ENCODE assay signal across 8 mouse cellular contexts in genomic region chr5:3146544-3147295, GRCm38 (mm10).
DNase-seq lines count a peak whose midpoint lies in the region; ATAC-seq and TF ChIP-seq lines count a peak whose summit lies in the region.
"Not testable (repeated sequence)": the region's sequence is repeated elsewhere in the genome, so short reads cannot be mapped to it uniquely, and the experiment has no call there.

No protein-coding gene starts in this region.

- not testable (repeated sequence) for H3K9ac ChIP-seq in forebrain, embryonic 16.5 days (replicated peaks; ENCODE audit: low read depth, low read length); hindbrain, embryonic 11.5 days (ENCODE audit: low read depth, low read length); kidney, postnatal 0 days (ENCODE audit: low read depth, low read length); liver, embryonic 14.5 days (replicated peaks); midbrain, embryonic 16.5 days (ENCODE audit: low read depth, low read length)

- not testable (repeated sequence) for H3K4me2 ChIP-seq in forebrain, embryonic 16.5 days (ENCODE audit: low read length); hindbrain, embryonic 11.5 days (replicated peaks; ENCODE audit: low read depth, low read length); kidney, postnatal 0 days (ENCODE audit: low read length); liver, embryonic 14.5 days (ENCODE audit: low read depth); midbrain, embryonic 16.5 days (ENCODE audit: low read length)

- H3K4me1 ChIP-seq in forebrain, embryonic 16.5 days (replicated peaks; ENCODE audit: control insufficient read depth, insufficient read depth, low read length); hindbrain, embryonic 11.5 days (replicated peaks; ENCODE audit: control insufficient read depth, insufficient read depth, low read length); kidney, postnatal 0 days (replicated peaks; ENCODE audit: insufficient read depth, low read length); liver, embryonic 14.5 days (replicated peaks; ENCODE audit: control insufficient read depth in 2 of 2, insufficient read depth in 2 of 2, low read length in 1 of 2); midbrain, embryonic 16.5 days (ENCODE audit: control insufficient read depth, insufficient read depth, low read length): not testable (repeated sequence)

- 52% methylated on average over 8 of the region's 11 CpGs for WGBS in forebrain, embryonic 16.5 days
- WGBS in hindbrain, embryonic 11.5 days: 45% methylated on average over 8 of the region's 11 CpGs
- 44% methylated on average over 8 of the region's 11 CpGs for WGBS in kidney, postnatal 0 days
- WGBS in liver, embryonic 14.5 days (ENCODE audit: insufficient replicate concordance): 46% methylated on average over 8 of the region's 11 CpGs
- WGBS in midbrain, embryonic 16.5 days: 45% methylated on average over 8 of the region's 11 CpGs

- H3K4me3 ChIP-seq in forebrain, embryonic 16.5 days (replicated peaks; ENCODE audit: low read length); hindbrain, embryonic 11.5 days (ENCODE audit: low read depth, low read length); kidney, postnatal 0 days (replicated peaks; ENCODE audit: low read depth, low read length); liver, embryonic 14.5 days (ENCODE audit: insufficient read depth in 1 of 2, low read depth in 2 of 2, low read length in 2 of 2); midbrain, embryonic 16.5 days (ENCODE audit: low read depth, low read length): not testable (repeated sequence)

- H3K9me3 ChIP-seq in forebrain, embryonic 16.5 days (ENCODE audit: control insufficient read depth, low read length); hindbrain, embryonic 11.5 days (ENCODE audit: control insufficient read depth, low read length); kidney, postnatal 0 days (replicated peaks; ENCODE audit: low read length); liver, embryonic 14.5 days (ENCODE audit: control insufficient read depth, low read length); midbrain, embryonic 16.5 days (replicated peaks; ENCODE audit: control insufficient read depth, low read length, poor library complexity, severe bottlenecking): not testable (repeated sequence)

- peak; percentile 23 for DNase-seq in brain, adult 2 months (ENCODE audit: low read depth, low spot score)
- DNase-seq in hindbrain, embryonic 11.5 days (ENCODE audit: low spot score): peak; percentile 46
- DNase-seq in kidney, postnatal 0 days (ENCODE audit: low spot score): peak; percentile 40
- DNase-seq in liver, embryonic 14.5 days (ENCODE audit: low read depth in 3 of 3, low spot score in 3 of 3): not testable (repeated sequence)
- DNase-seq in splenic B cell, adult 2 months (ENCODE audit: low read depth, low spot score): peak; percentile 63

- not testable (repeated sequence) for H3K36me3 ChIP-seq in forebrain, embryonic 16.5 days (ENCODE audit: control insufficient read depth, insufficient read depth); hindbrain, embryonic 11.5 days (ENCODE audit: control insufficient read depth, insufficient read depth, low read length); kidney, postnatal 0 days (ENCODE audit: insufficient read depth, low read length); liver, embryonic 14.5 days (replicated peaks; ENCODE audit: control insufficient read depth, insufficient read depth, low read depth); midbrain, embryonic 16.5 days (ENCODE audit: control insufficient read depth, insufficient read depth, low read length); splenic B cell, adult 2 months (ENCODE audit: control insufficient read depth, insufficient read depth, low read length, poor library complexity, severe bottlenecking)

- not testable (repeated sequence) for H3K27ac ChIP-seq in forebrain, embryonic 16.5 days (ENCODE audit: low read length); hindbrain, embryonic 11.5 days (ENCODE audit: low read depth, low read length); kidney, postnatal 0 days; liver, embryonic 14.5 days; midbrain, embryonic 16.5 days (ENCODE audit: low read length)

- not testable (repeated sequence) for H3K27me3 ChIP-seq in forebrain, embryonic 16.5 days (replicated peaks; ENCODE audit: control insufficient read depth, insufficient read depth, low read length); hindbrain, embryonic 11.5 days (ENCODE audit: control insufficient read depth, insufficient read depth, low read length); kidney, postnatal 0 days (ENCODE audit: insufficient read depth, low read length); liver, embryonic 14.5 days (ENCODE audit: control insufficient read depth, insufficient read depth, low read length); midbrain, embryonic 16.5 days (ENCODE audit: control insufficient read depth, insufficient read depth, low read depth, low read length); splenic B cell, adult 2 months (ENCODE audit: control insufficient read depth, insufficient read depth, low read length, poor library complexity, severe bottlenecking)

- peak; percentile 59 for TF ChIP-seq CTCF in kidney, postnatal 0 days (IDR thresholded peaks at IDR 0.05; ENCODE audit: low read depth)
- peak; percentile 31; the same call in 1 of the 2 replicates for TF ChIP-seq CTCF in liver, embryonic 14.5 days (IDR thresholded peaks at IDR 0.05; ENCODE audit: low read depth)

- TF ChIP-seq EP300 in liver, embryonic 14.5 days (IDR thresholded peaks at IDR 0.05; ENCODE audit: low read depth): not testable (repeated sequence)

- peak; percentile 99 for ATAC-seq in CD4-positive, CD25-positive, alpha-beta regulatory T cell, adult 4 months
- peak; percentile 75 for ATAC-seq in forebrain, embryonic 16.5 days
- ATAC-seq in hindbrain, embryonic 11.5 days (ENCODE audit: low FRiP score): peak; percentile 67; the same call in 1 of the 2 replicates
- ATAC-seq in kidney, postnatal 0 days (replicated peaks; ENCODE audit: low FRiP score, low read depth): peak; percentile 72
- ATAC-seq in liver, embryonic 14.5 days (ENCODE audit: insufficient read depth): not testable (repeated sequence)
- peak; percentile 74 for ATAC-seq in midbrain, embryonic 16.5 days
